Mouse (Mus musculus): ENCODE measurements around the gene Pold1. TPM values are rescaled to one million over a fixed set of nuclear protein-coding genes. Genes with fewer than 3 reads are reported as not detected.

Pold1 gene
- 56.1 and 58.7 TPM in 2 replicates for polyA plus RNA-seq (2015; fragmentation: Nextera tagmentation; extraction: Ambion mirVana)

DNA sequence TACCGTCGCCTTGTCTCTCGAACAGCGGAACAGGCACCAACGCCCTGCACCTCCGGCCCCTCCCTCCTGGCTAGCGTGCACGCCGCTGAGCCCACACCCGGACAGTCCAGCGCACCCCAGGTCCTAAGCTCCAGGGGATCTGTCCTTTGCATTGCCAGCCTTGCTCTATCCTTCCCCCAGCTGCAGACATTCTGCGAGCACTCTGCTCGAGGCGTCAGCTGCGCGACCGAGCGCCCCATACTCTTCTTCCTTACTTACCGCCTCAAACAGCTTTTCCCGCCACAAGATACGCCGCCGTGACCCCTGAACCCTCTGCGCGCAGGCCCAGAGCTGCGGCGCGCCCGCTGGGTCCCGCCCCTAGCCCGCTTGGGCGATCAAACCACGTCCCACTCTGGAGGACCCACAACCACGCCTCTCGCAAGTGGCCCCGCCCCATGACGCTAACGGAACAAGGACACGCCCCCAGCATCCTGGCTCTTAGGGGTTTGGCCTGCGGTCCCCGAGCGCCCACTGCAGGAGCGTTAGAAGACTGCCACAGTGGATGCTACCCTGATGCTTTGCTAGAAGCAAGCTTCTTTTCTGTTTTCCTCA lies at the start of gene Pold1:
Gene Pold1 (minus strand): TSS at position 353 of the 591 bp plus-strand sequence.
- peak within 1 kb of the TSS; percentile 75 for H3K27ac ChIP-seq (replicated peaks)
- H3K36me3 ChIP-seq: peaks cover 49% of the 10 kb centered on the region
- H3K9ac ChIP-seq: peak within 1 kb of the TSS; percentile 84
- no peaks in the 10 kb centered on the region for H3K9me3 ChIP-seq
- peak; percentile 91 for ATAC-seq (ENCODE audit: extremely low read depth, insufficient number of reproducible peaks, low FRiP score, low TSS enrichment)
- peaks cover 23% of the 10 kb centered on the region for H3K4me1 ChIP-seq
- 0% methylated on average over 43 of the region's 43 CpGs for WGBS
- H3K4me2 ChIP-seq: peak within 1 kb of the TSS; percentile 93
- no peaks in the 10 kb centered on the region for H3K27me3 ChIP-seq (replicated peaks)
- H3K4me3 ChIP-seq: peak within 1 kb of the TSS; percentile 79

GRCm38 (mm10) chr7:44598336-44598735 lies 49.7 kb upstream of the Pold1 start:
- Histone ChIP-seq H3K27me3 (replicated peaks) (peaks cover 69% of the 10 kb centered on the region), H3K4me2 (no peak overlapping the region)
- WGBS: 60% methylated on average over 12 of the region's 12 CpGs

GRCm38 (mm10) chr7:44597666-44598065 lies 49.0 kb upstream of the Pold1 start:
- H3K9ac ChIP-seq: no peak overlapping the region
- peaks cover 69% of the 10 kb centered on the region for H3K27me3 ChIP-seq (replicated peaks)
- no peak overlapping the region for H3K4me2 ChIP-seq
- 79% methylated on average over 4 of the region's 4 CpGs for WGBS
- no peaks in the 10 kb centered on the region for H3K36me3 ChIP-seq
- no peak for ATAC-seq (ENCODE audit: extremely low read depth, insufficient number of reproducible peaks, low FRiP score, low TSS enrichment)
- no peaks in the 10 kb centered on the region for H3K9me3 ChIP-seq
- no peak overlapping the region for H3K27ac ChIP-seq (replicated peaks)
- no peak overlapping the region for H3K4me3 ChIP-seq
- peaks cover 3% of the 10 kb centered on the region; the same call in 1 of the 2 replicates for H3K4me1 ChIP-seq

More at GRCm38 (mm10) chr7:44598336-44598735, 49.7 kb upstream of the Pold1 start:
- Histone ChIP-seq H3K9ac (no peak overlapping the region), H3K27ac (replicated peaks) (no peak overlapping the region), H3K4me1 (peaks cover 3% of the 10 kb centered on the region; the same call in 1 of the 2 replicates), H3K4me3 (no peak overlapping the region), H3K9me3 (no peaks in the 10 kb centered on the region), H3K36me3 (no peaks in the 10 kb centered on the region)
- no peak for ATAC-seq (ENCODE audit: extremely low read depth, insufficient number of reproducible peaks, low FRiP score, low TSS enrichment)

DNA sequence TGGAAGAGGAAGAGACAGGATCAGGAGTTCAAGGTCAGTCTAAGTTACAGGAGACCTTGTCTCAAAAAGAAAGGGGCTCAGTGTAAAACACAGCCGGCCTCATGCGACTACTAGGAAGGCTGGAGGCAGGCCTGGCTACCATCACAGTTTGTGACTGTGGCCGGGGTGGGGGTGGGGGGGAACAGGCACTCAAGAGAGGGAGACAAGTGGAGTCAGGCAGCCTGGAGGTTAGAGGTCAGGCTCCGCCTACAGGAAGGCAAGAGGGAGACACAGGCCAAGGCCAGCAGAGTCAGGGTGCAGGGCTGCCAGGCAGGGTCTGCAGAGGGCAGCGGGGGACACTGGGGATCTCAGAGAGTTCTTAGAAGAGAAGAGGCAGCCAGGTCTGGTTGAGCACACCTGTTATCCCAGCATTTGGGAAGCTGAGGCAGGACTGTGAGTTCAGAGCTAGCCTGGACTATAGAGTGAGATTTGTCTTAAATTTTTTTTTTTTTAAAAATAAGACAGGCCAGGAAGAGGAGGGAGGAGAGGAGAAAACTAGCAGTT lies 48.4 kb upstream of the Pold1 start:
- no peaks in the 10 kb centered on the region for H3K36me3 ChIP-seq
- ATAC-seq (ENCODE audit: extremely low read depth, insufficient number of reproducible peaks, low FRiP score, low TSS enrichment): no peak
- WGBS: 35% methylated on average over 5 of the region's 5 CpGs
- H3K4me2 ChIP-seq: no peak overlapping the region
- no peak overlapping the region for H3K4me3 ChIP-seq
- peaks cover 69% of the 10 kb centered on the region for H3K27me3 ChIP-seq (replicated peaks)
- H3K9ac ChIP-seq: no peak overlapping the region
- H3K9me3 ChIP-seq: no peaks in the 10 kb centered on the region
- no peak overlapping the region for H3K27ac ChIP-seq (replicated peaks)
- H3K4me1 ChIP-seq: peaks cover 3% of the 10 kb centered on the region; the same call in 1 of the 2 replicates

DNA sequence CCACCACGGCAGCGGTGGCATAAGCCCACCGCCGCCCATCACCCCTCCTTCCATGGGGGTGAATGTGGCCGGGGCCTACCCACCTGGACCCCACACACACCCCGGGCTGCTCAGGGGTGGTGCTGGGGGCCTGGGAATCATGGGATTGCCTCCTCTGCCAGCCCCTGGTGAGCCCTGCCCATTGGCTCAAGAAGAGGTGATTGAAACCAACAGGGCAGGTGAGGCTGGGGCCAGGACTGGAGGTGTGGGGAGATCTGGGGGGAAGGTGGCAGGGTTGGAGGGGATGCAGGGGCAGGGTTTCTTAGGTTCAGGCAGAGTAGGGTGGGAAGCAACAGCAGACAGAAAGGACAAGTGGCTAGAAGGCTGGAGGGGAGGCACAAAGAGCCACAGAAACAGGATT lies 47.4 kb upstream of the Pold1 start:
- Histone ChIP-seq H3K4me2 (no peak overlapping the region), H3K9me3 (no peaks in the 10 kb centered on the region), H3K27me3 (replicated peaks) (peaks cover 69% of the 10 kb centered on the region), H3K36me3 (no peaks in the 10 kb centered on the region), H3K27ac (replicated peaks) (no peak overlapping the region), H3K4me3 (no peak overlapping the region), H3K9ac (no peak overlapping the region), H3K4me1 (peaks cover 10% of the 10 kb centered on the region)
- ATAC-seq (ENCODE audit: extremely low read depth, insufficient number of reproducible peaks, low FRiP score, low TSS enrichment): no peak
- 81% methylated on average over 6 of the region's 6 CpGs for WGBS

GRCm38 (mm10) chr7:44595131-44595561 lies 46.5 kb upstream of the Pold1 start:
- ATAC-seq (ENCODE audit: extremely low read depth, insufficient number of reproducible peaks, low FRiP score, low TSS enrichment): no peak
- Histone ChIP-seq H3K27me3 (replicated peaks) (peaks cover 69% of the 10 kb centered on the region), H3K36me3 (no peaks in the 10 kb centered on the region), H3K27ac (replicated peaks) (no peak overlapping the region), H3K4me1 (peaks cover 12% of the 10 kb centered on the region), H3K9ac (no peak overlapping the region), H3K9me3 (no peaks in the 10 kb centered on the region), H3K4me2 (no peak overlapping the region), H3K4me3 (no peak overlapping the region)
- WGBS: 85% methylated on average over 20 of the region's 20 CpGs

GRCm38 (mm10) chr7:44594291-44594690 lies 45.6 kb upstream of the Pold1 start:
- H3K4me3 ChIP-seq: no peak overlapping the region
- H3K36me3 ChIP-seq: no peaks in the 10 kb centered on the region
- no peak overlapping the region for H3K4me2 ChIP-seq
- ATAC-seq (ENCODE audit: extremely low read depth, insufficient number of reproducible peaks, low FRiP score, low TSS enrichment): no peak
- H3K9me3 ChIP-seq: no peaks in the 10 kb centered on the region
- WGBS: 55% methylated on average over 6 of the region's 6 CpGs
- H3K27ac ChIP-seq (replicated peaks): no peak overlapping the region
- H3K4me1 ChIP-seq: peaks cover 15% of the 10 kb centered on the region
- H3K27me3 ChIP-seq (replicated peaks): peaks cover 71% of the 10 kb centered on the region
- no peak overlapping the region for H3K9ac ChIP-seq

- Histone ChIP-seq H3K4me3 (no peak overlapping the region), H3K36me3 (no peaks in the 10 kb centered on the region), H3K4me2 (peak overlapping the region; percentile 34; the same call in 1 of the 2 replicates), H3K9me3 (no peaks in the 10 kb centered on the region), H3K4me1 (peaks cover 19% of the 10 kb centered on the region), H3K27me3 (replicated peaks) (peaks cover 72% of the 10 kb centered on the region), H3K27ac (replicated peaks) (no peak overlapping the region), H3K9ac (no peak overlapping the region)
- no peak for ATAC-seq (ENCODE audit: extremely low read depth, insufficient number of reproducible peaks, low FRiP score, low TSS enrichment)
- WGBS: under 1% methylated on average over 22 of the region's 22 CpGs
Observed at GRCm38 (mm10) chr7:44593775-44594174, 45.1 kb upstream of the Pold1 start.

GRCm38 (mm10) chr7:44593051-44593450 lies 44.4 kb upstream of the Pold1 start:
- Histone ChIP-seq H3K9me3 (no peaks in the 10 kb centered on the region), H3K27ac (replicated peaks) (no peak overlapping the region), H3K9ac (no peak overlapping the region), H3K4me1 (peaks cover 26% of the 10 kb centered on the region), H3K36me3 (no peaks in the 10 kb centered on the region), H3K4me3 (no peak overlapping the region), H3K27me3 (replicated peaks) (peaks cover 72% of the 10 kb centered on the region), H3K4me2 (no peak overlapping the region)
- ATAC-seq (ENCODE audit: extremely low read depth, insufficient number of reproducible peaks, low FRiP score, low TSS enrichment): no peak
- under 1% methylated on average over 15 of the region's 15 CpGs for WGBS

GRCm38 (mm10) chr7:44591348-44592116 lies 42.9 kb upstream of the Pold1 start:
- Histone ChIP-seq H3K4me3 (peak overlapping the region; percentile 61), H3K27me3 (replicated peaks) (peaks cover 83% of the 10 kb centered on the region), H3K9me3 (no peaks in the 10 kb centered on the region), H3K36me3 (no peaks in the 10 kb centered on the region), H3K9ac (peak overlapping the region; percentile 63), H3K27ac (replicated peaks) (no peak overlapping the region), H3K4me2 (peak overlapping the region; percentile 95), H3K4me1 (peaks cover 34% of the 10 kb centered on the region)
- ATAC-seq (ENCODE audit: extremely low read depth, insufficient number of reproducible peaks, low FRiP score, low TSS enrichment): no peak
- 1% methylated on average over 58 of the region's 60 CpGs for WGBS
